Mouse (Mus musculus) neural tube, embryonic 13.5 days (tissue): ENCODE results near the gene Slc2a4. TPM values are rescaled to one million over a fixed set of nuclear protein-coding genes. Genes with fewer than 3 reads are reported as not detected.

Experiments used
- ATAC-seq: fragments of 200-750 bp; cut with Nextera tagmentation; 2 replicates; pipeline ENCODE4 v1.8.0; 2017; ENCODE audit warnings: low read depth, mild to moderate bottlenecking, moderate TSS enrichment, moderate library complexity
- H3K27ac ChIP-seq: fragments of 300-500 bp; sonication (generic); replicated peaks from 2 replicates; pipeline ENCODE4 v1.5.1; 2015; ENCODE audit warnings: moderate library complexity, mild to moderate bottlenecking, inconsistent platforms
- H3K27me3 ChIP-seq: fragments of 300-500 bp; sonication (generic); 2 replicates; pipeline ENCODE4 v1.6.1; 2015; ENCODE audit warnings: mild to moderate bottlenecking, inconsistent platforms
- H3K36me3 ChIP-seq: fragments of 300-500 bp; sonication (generic); 2 replicates; pipeline ENCODE4 v1.6.1; 2015; ENCODE audit warnings: mild to moderate bottlenecking, inconsistent platforms
- H3K4me1 ChIP-seq: fragments of 300-500 bp; sonication (generic); replicated peaks from 2 replicates; pipeline ENCODE4 v1.6.1; 2015; ENCODE audit warnings: inconsistent platforms
- H3K4me2 ChIP-seq: fragments of 300-500 bp; sonication (generic); 2 replicates; pipeline ENCODE4 v1.6.1; 2015; ENCODE audit warnings: inconsistent platforms, mild to moderate bottlenecking, moderate library complexity
- H3K4me3 ChIP-seq: fragments of 300-500 bp; sonication (generic); 2 replicates; pipeline ENCODE4 v1.5.1; 2015; ENCODE audit warnings: mild to moderate bottlenecking, inconsistent platforms
- H3K9ac ChIP-seq: fragments of 300-500 bp; sonication (generic); 2 replicates; pipeline ENCODE4 v1.6.1; 2015; ENCODE audit warnings: moderate library complexity, mild to moderate bottlenecking, inconsistent platforms
- H3K9me3 ChIP-seq: fragments of 300-500 bp; sonication (generic); 2 replicates; pipeline ENCODE4 v1.6.1; 2016; ENCODE audit warnings: inconsistent platforms
- WGBS: fragments of 180-500 bp; shearing (Covaris S2); methylation state at CpG from one replicate; pipeline ENCODE4 v1.1.7; 2015; 5-methylcytosine and 5-hydroxymethylcytosine counted together
- microRNA-seq: library from miRNA; unstranded; fragments of <30 nt; microRNA quantifications from one replicate; pipeline ENCODE4, GENCODE M21; 2016
- polyA plus RNA-seq: library from polyadenylated mRNA; unstranded; fragments of >200 nt; fragmentation: Nextera tagmentation; extraction: Ambion mirVana; gene quantifications from 2 replicates; pipeline ENCODE4 v1.2.1, GENCODE M21; 2015

Slc2a4 gene
- polyA plus RNA-seq, 1 experiment from 2014 or later, result 3.6 TPM

GRCm38 (mm10) chr11:69901406-69901846, 46.6 kb downstream of the Slc2a4 start:
- H3K27me3 ChIP-seq, result no peaks in the 10 kb centered on the region
- H3K36me3 ChIP-seq, result peaks cover 28% of the 10 kb centered on the region
- peak overlapping the region; percentile 98 for H3K4me2 ChIP-seq
- H3K4me1 ChIP-seq, result peaks cover 38% of the 10 kb centered on the region
- peak overlapping the region; percentile 97 for H3K9ac ChIP-seq
- WGBS, result under 1% methylated on average over 42 of the region's 42 CpGs
- H3K27ac ChIP-seq, result peak overlapping the region; percentile 98
- H3K4me3 ChIP-seq, result peak overlapping the region; percentile 76
- no peaks in the 10 kb centered on the region for H3K9me3 ChIP-seq
- ATAC-seq, result peak; percentile 81

- Histone ChIP-seq H3K27me3 (no peaks in the 10 kb centered on the region), H3K9ac (peak within 1 kb of the TSS; percentile 97), H3K9me3 (no peaks in the 10 kb centered on the region), H3K4me2 (peak within 1 kb of the TSS; percentile 98), H3K36me3 (peaks cover 21% of the 10 kb centered on the region), H3K4me1 (peaks cover 38% of the 10 kb centered on the region), H3K4me3 (peak within 1 kb of the TSS; percentile 76), H3K27ac (peak within 1 kb of the TSS; percentile 98)
- ATAC-seq, result peak; percentile 96
- under 1% methylated on average over 38 of the region's 38 CpGs for WGBS
These were observed 47.2 kb downstream of the Slc2a4 start, which contains the start of the genes 2810408A11Rik and Neurl4 for GRCm38 (mm10) chr11:69900471-69901405. 2810408A11Rik (minus strand) TSS chr11:69900987. Neurl4 (plus strand) TSS chr11:69901072.

GRCm38 (mm10) chr11:69899870-69900269, 48.1 kb downstream of the Slc2a4 start:
- Histone ChIP-seq H3K4me2 (peak overlapping the region; percentile 98), H3K9me3 (no peaks in the 10 kb centered on the region), H3K36me3 (peaks cover 15% of the 10 kb centered on the region), H3K4me3 (peak overlapping the region; percentile 76), H3K27me3 (no peaks in the 10 kb centered on the region), H3K27ac (peak overlapping the region; percentile 98; the same call in 1 of the 2 replicates), H3K4me1 (peaks cover 38% of the 10 kb centered on the region), H3K9ac (peak overlapping the region; percentile 97)
- ATAC-seq, result no peak
- 23% methylated on average over 4 of the region's 4 CpGs for WGBS

- Histone ChIP-seq H3K9ac (no peak within 1 kb of the TSS), H3K4me3 (no peak within 1 kb of the TSS), H3K4me2 (no peak within 1 kb of the TSS), H3K27ac (no peak within 1 kb of the TSS), H3K36me3 (no peaks in the 10 kb centered on the region), H3K27me3 (no peaks in the 10 kb centered on the region), H3K9me3 (no peaks in the 10 kb centered on the region), H3K4me1 (peaks cover 28% of the 10 kb centered on the region)
- no peak for ATAC-seq
- WGBS, result 77% methylated on average over 4 of the region's 4 CpGs
These were observed 52.7 kb downstream of the Slc2a4 start, which contains the start of gene Acap1 for GRCm38 (mm10) chr11:69895291-69895690. Acap1 (minus strand) TSS chr11:69895539.

GRCm38 (mm10) chr11:69894671-69895070, 53.3 kb downstream of the Slc2a4 start:
- Histone ChIP-seq H3K4me3 (no peak overlapping the region), H3K27ac (no peak overlapping the region), H3K9ac (no peak overlapping the region), H3K9me3 (no peaks in the 10 kb centered on the region), H3K4me1 (peaks cover 22% of the 10 kb centered on the region), H3K27me3 (no peaks in the 10 kb centered on the region), H3K4me2 (no peak overlapping the region), H3K36me3 (no peaks in the 10 kb centered on the region)
- no peak for ATAC-seq
- WGBS, result 80% methylated on average over 5 of the region's 5 CpGs

Small RNAs within 50 kb of the gene (microRNA-seq; reads per million reads assigned to microRNA genes)
- gene Gm44349, result not detected

Other genes starting within 250 kb of the Slc2a4 start
- gene Polr2a, start 189.6 kb downstream of the Slc2a4 start, polyA plus RNA-seq, result 22.9 and 27.2 TPM in 2 replicates
- gene Slc35g3, start 186.2 kb downstream of the Slc2a4 start, polyA plus RNA-seq, result 0.13 TPM in 1 of 2 replicates, not detected in the other
- 2.5 and 2.9 TPM in 2 replicates for gene Zbtb4, start 182.3 kb downstream of the Slc2a4 start, polyA plus RNA-seq
- gene Chrnb1, start 152.2 kb downstream of the Slc2a4 start, polyA plus RNA-seq, result 2.4 and 4.5 TPM in 2 replicates
- gene Fgf11, start 146.3 kb downstream of the Slc2a4 start, polyA plus RNA-seq, result 6.8 and 8.9 TPM in 2 replicates
- gene Tmem102, start 142.6 kb downstream of the Slc2a4 start, polyA plus RNA-seq, result 0.74 and 1.4 TPM in 2 replicates
- not detected in 2 replicates for gene Gm39566, start 132.9 kb downstream of the Slc2a4 start, polyA plus RNA-seq
- not detected in 2 replicates for gene Spem2, start 129.7 kb downstream of the Slc2a4 start, polyA plus RNA-seq
- gene Spem1, start 126.0 kb downstream of the Slc2a4 start, polyA plus RNA-seq, result 0.43 and 0.98 TPM in 2 replicates
- 17.1 and 18.1 TPM in 2 replicates for gene Nlgn2, start 110.4 kb downstream of the Slc2a4 start, polyA plus RNA-seq
- gene Tmem256, start 109.7 kb downstream of the Slc2a4 start, polyA plus RNA-seq, result 321 and 416 TPM in 2 replicates
- gene Plscr3, start 101.8 kb downstream of the Slc2a4 start, polyA plus RNA-seq, result 62.5 and 65.6 TPM in 2 replicates
- gene Tnk1, start 89.5 kb downstream of the Slc2a4 start, polyA plus RNA-seq, result 0.29 and 0.51 TPM in 2 replicates
- not detected in 2 replicates for gene Tmem95, start 70.2 kb downstream of the Slc2a4 start, polyA plus RNA-seq
- gene Kctd11, start 66.8 kb downstream of the Slc2a4 start, polyA plus RNA-seq, result 2.0 and 3.3 TPM in 2 replicates
- gene Acap1, start 52.6 kb downstream of the Slc2a4 start, polyA plus RNA-seq, result 0.28 and 0.80 TPM in 2 replicates
- 10.9 and 11.7 TPM in 2 replicates for gene 2810408A11Rik, start 47.2 kb downstream of the Slc2a4 start, polyA plus RNA-seq
- 13.8 and 20.5 TPM in 2 replicates for gene Neurl4, start 47.1 kb downstream of the Slc2a4 start, polyA plus RNA-seq
- 60.4 and 76.5 TPM in 2 replicates for gene Gps2, start 34.3 kb downstream of the Slc2a4 start, polyA plus RNA-seq
- 1,157 and 1,178 TPM in 2 replicates for gene Eif5a, start 26.2 kb downstream of the Slc2a4 start, polyA plus RNA-seq
- gene Ybx2, start 12.4 kb downstream of the Slc2a4 start, polyA plus RNA-seq, result 4.7 and 5.0 TPM in 2 replicates
- gene Cldn7, start 16.6 kb upstream of the Slc2a4 start, polyA plus RNA-seq, result 0.33 and 1.7 TPM in 2 replicates
- gene Ctdnep1, start 33.0 kb upstream of the Slc2a4 start, polyA plus RNA-seq, result 21.5 and 22.5 TPM in 2 replicates
- gene Elp5, start 34.3 kb upstream of the Slc2a4 start, polyA plus RNA-seq, result 160 and 162 TPM in 2 replicates
- 679 and 746 TPM in 2 replicates for gene Gabarap, start 43.0 kb upstream of the Slc2a4 start, polyA plus RNA-seq
- 74.2 and 76.3 TPM in 2 replicates for gene Phf23, start 47.6 kb upstream of the Slc2a4 start, polyA plus RNA-seq
- gene Dvl2, start 52.4 kb upstream of the Slc2a4 start, polyA plus RNA-seq, result 26.7 and 28.8 TPM in 2 replicates
- gene Acadvl, start 67.2 kb upstream of the Slc2a4 start, polyA plus RNA-seq, result 58.2 and 60.9 TPM in 2 replicates
- 23.1 and 23.5 TPM in 2 replicates for gene Dlg4, start 68.8 kb upstream of the Slc2a4 start, polyA plus RNA-seq
- 1.4 and 2.6 TPM in 2 replicates for gene Asgr1, start 105.9 kb upstream of the Slc2a4 start, polyA plus RNA-seq
- gene Asgr2, start 144.5 kb upstream of the Slc2a4 start, polyA plus RNA-seq, result 0.39 TPM in 1 of 2 replicates, not detected in the other
- gene Mgl2, start 182.1 kb upstream of the Slc2a4 start, polyA plus RNA-seq, result 0.21 and 0.39 TPM in 2 replicates
- gene Clec10a, start 208.0 kb upstream of the Slc2a4 start, polyA plus RNA-seq, result 0.55 and 0.64 TPM in 2 replicates